Mouse (Mus musculus) cerebellum, adult 2 months (tissue): Measurements from ENCODE around the gene Dnajc13. TPM values are rescaled to one million over a fixed set of nuclear protein-coding genes. Genes with fewer than 3 reads are reported as not detected.

Experiments used
- DNase-seq, 2 experiments: peaks; one replicate each; pipeline ENCODE4 v3.0.0; 2021
- H3K27ac ChIP-seq: fragments of 200-500 bp; 2 replicates; pipeline ENCODE4 v1.5.1; 2012; ENCODE audit warnings: low read length, control low read depth, inconsistent platforms; ENCODE audit not compliant: insufficient read depth
- H3K27me3 ChIP-seq: fragments of 200-500 bp; 2 replicates; pipeline ENCODE4 v1.6.1; 2012; ENCODE audit warnings: inconsistent platforms, mild to moderate bottlenecking, low read length, moderate library complexity; ENCODE audit not compliant: control insufficient read depth, insufficient read depth
- H3K4me1 ChIP-seq: fragments of 200-500 bp; 2 replicates; pipeline ENCODE4 v1.6.1; 2011; ENCODE audit warnings: low read length; ENCODE audit not compliant: control insufficient read depth, insufficient read depth
- H3K4me3 ChIP-seq: fragments of 200-500 bp; replicated peaks from 2 replicates; pipeline ENCODE3; 2011; ENCODE audit warnings: mild to moderate bottlenecking, low read depth, low read length, control low read depth; ENCODE audit not compliant: insufficient read depth
- CTCF ChIP-seq: fragments of 200-500 bp; IDR thresholded peaks from 2 replicates; pipeline ENCODE4 v1.5.1; 2011; ENCODE audit warnings: low read depth, mild to moderate bottlenecking, control low read depth, low read length, moderate library complexity, borderline replicate concordance; ENCODE audit not compliant: insufficient read depth
- POLR2A ChIP-seq: fragments of 200-500 bp; IDR thresholded peaks from 2 replicates; pipeline ENCODE4 v1.6.1; 2011; ENCODE audit warnings: low read length, control low read depth, borderline replicate concordance; ENCODE audit not compliant: insufficient read depth
- WGBS: fragments of 180-500 bp; shearing (Covaris S2); methylation state at CpG from one replicate; pipeline ENCODE4 v1.1.7; 2018; 5-methylcytosine and 5-hydroxymethylcytosine counted together
- polyA plus RNA-seq: library from polyadenylated mRNA; depleted of rRNA; stranded (reverse); fragments of >200 nt; gene quantifications from 2 replicates; pipeline ENCODE4 v1.2.3, GENCODE M21; 2012; rRNA removed

Dnajc13 gene
- polyA plus RNA-seq = 61.5 and 65.6 TPM in 2 replicates

GRCm38 (mm10) chr9:104262823-104263352 is at the start of gene Dnajc13:
TSS of gene Dnajc13 (minus strand) at chr9:104262930.
- Histone ChIP-seq H3K4me1 (peaks cover 5% of the 10 kb centered on the region; the same call in 1 of the 2 replicates), H3K27me3 (no peaks in the 10 kb centered on the region), H3K27ac (peak within 1 kb of the TSS; percentile 44; the same call in 1 of the 2 replicates), H3K4me3 (peak within 1 kb of the TSS; percentile 81)
- 1% methylated on average over 58 of the region's 60 CpGs for WGBS
- TF ChIP-seq CTCF (no peak), POLR2A (peak; percentile 71)
- peak; percentile 96 to 97 for DNase-seq

DNA sequence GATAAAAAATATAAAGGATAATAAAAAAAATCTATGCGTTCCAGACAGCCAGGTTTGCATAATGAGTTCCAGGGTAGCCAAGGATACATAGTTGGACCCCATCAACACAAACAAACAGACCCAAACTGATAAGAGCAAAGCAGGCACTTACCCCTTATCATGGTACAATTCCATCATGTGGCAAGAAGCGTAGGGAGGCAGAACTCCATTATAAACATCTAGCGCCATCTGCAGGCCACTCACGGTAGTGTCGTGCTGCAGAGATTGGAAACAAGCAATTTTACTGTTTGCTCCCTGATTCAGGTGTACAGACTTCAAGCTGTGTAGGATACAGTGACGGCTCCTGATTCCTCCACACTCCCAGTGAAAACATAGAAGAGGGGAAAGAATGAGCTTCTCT is 44.0 kb upstream of the Dnajc13 start:
- peak; percentile 82 for TF ChIP-seq CTCF
- TF ChIP-seq POLR2A = no peak
- H3K4me1 ChIP-seq = no peaks in the 10 kb centered on the region
- peak; percentile 26 to 63 for DNase-seq
- WGBS = 11% methylated on average over 6 of the region's 6 CpGs
- H3K27ac ChIP-seq = no peak overlapping the region
- no peaks in the 10 kb centered on the region for H3K27me3 ChIP-seq
- H3K4me3 ChIP-seq = no peak overlapping the region

- Histone ChIP-seq H3K4me3 (no peak overlapping the region), H3K27ac (no peak overlapping the region), H3K27me3 (no peaks in the 10 kb centered on the region), H3K4me1 (no peaks in the 10 kb centered on the region)
- WGBS = 80% methylated on average over 6 of the region's 6 CpGs
- no peak for TF ChIP-seq POLR2A
- no peak for TF ChIP-seq CTCF
- no peak for DNase-seq
Observed at GRCm38 (mm10) chr9:104305333-104306111, 42.8 kb upstream of the Dnajc13 start.

DNA sequence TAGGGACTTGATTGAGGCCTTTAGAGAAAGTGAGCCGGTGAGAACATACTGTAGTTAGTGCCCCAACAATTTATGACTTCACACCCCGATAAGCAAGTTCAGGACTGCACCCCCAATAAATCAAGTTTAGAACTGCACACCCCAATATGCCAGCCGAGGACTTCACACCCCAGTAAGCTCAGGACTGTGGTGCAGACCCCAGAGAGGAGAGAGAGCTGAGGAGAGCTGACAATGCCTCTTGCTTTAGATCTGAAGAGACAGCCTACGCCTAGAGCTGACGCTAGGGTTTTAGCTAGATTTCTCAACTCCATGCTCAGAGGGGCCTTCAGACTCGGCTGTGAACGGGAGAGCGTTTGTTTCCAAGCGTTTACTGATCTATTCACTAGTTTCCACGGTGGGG is 42.1 kb upstream of the Dnajc13 start:
- WGBS = 75% methylated on average over 10 of the region's 10 CpGs
- no peak overlapping the region for H3K4me3 ChIP-seq
- no peaks in the 10 kb centered on the region for H3K4me1 ChIP-seq
- no peak overlapping the region for H3K27ac ChIP-seq
- H3K27me3 ChIP-seq = no peaks in the 10 kb centered on the region
- TF ChIP-seq POLR2A (no peak), CTCF (no peak)
- DNase-seq = no peak

- H3K4me1 ChIP-seq = no peaks in the 10 kb centered on the region
- DNase-seq = no peak
- H3K27ac ChIP-seq = no peak overlapping the region
- H3K27me3 ChIP-seq = no peaks in the 10 kb centered on the region
- 83% methylated on average over 4 of the region's 4 CpGs for WGBS
- TF ChIP-seq POLR2A (no peak), CTCF (no peak)
- H3K4me3 ChIP-seq = no peak overlapping the region
Observed at GRCm38 (mm10) chr9:104304376-104304775, 41.6 kb upstream of the Dnajc13 start.

DNA sequence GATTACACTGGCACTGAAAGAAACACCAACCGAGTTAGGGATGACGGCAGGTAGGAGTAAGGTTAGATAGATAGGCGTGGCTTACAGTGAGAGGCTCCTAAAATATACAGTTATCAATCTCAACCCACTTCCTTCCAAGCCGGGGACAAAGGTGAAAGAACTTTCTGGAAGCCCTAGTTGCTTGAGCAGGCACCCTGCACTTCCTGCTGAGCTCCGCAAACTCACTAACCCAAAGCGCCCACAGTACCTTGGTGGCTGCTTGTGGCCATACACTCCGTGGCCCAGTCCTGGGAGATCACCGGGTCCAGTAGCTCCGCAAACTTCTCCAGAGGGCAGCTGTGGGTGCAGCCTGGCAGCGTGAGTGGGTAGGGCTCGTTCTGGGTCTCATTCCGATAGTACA is 37.8 kb upstream of the Dnajc13 start:
- TF ChIP-seq CTCF (no peak), POLR2A (no peak)
- WGBS = 79% methylated on average over 12 of the region's 12 CpGs
- Histone ChIP-seq H3K4me3 (no peak overlapping the region), H3K27me3 (no peaks in the 10 kb centered on the region), H3K4me1 (no peaks in the 10 kb centered on the region), H3K27ac (no peak overlapping the region)
- no peak for DNase-seq

DNA sequence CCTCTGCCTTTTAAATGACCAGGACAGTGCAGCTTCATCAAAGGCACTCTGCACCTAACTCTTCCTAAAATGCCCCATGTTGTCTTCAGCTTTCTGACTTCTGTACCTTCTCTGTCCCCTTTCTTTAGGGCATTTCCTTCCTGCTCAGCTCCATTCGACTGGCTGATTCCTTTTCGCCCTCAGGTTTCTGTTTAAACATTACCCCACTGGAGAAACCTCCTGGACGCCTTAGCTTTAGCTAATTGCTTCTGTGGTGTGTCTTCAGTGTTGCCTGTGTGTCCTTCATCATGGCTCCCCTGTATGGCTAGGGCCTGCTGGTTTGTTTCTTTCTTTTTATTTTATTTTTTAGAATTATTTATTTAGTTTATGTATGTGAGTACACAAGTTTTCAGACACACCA is 34.3 kb upstream of the Dnajc13 start:
- 79% methylated on average over 3 of the region's 3 CpGs for WGBS
- no peak overlapping the region for H3K27ac ChIP-seq
- no peaks in the 10 kb centered on the region for H3K27me3 ChIP-seq
- TF ChIP-seq CTCF (no peak), POLR2A (no peak)
- H3K4me1 ChIP-seq = no peaks in the 10 kb centered on the region
- DNase-seq = no peak
- no peak overlapping the region for H3K4me3 ChIP-seq

- whole genome bisulfite sequencing = 74% methylated on average over 6 of the region's 6 CpGs
- TF ChIP-seq POLR2A (no peak), CTCF (no peak)
- H3K4me3 ChIP-seq = no peak overlapping the region
- no peaks in the 10 kb centered on the region for H3K4me1 ChIP-seq
- no peak for DNase-seq
- H3K27me3 ChIP-seq = no peaks in the 10 kb centered on the region
- H3K27ac ChIP-seq = no peak overlapping the region
Observed at GRCm38 (mm10) chr9:104284934-104285333, 22.2 kb upstream of the Dnajc13 start.
